Mouse (Mus musculus) heart, embryonic 16.5 days (tissue): ENCODE data around the gene Klf16. TPM values are rescaled to one million over a fixed set of nuclear protein-coding genes. Genes with fewer than 3 reads are reported as not detected.
A peak's percentile ranks its signal among the peaks of the same experiment; 100 is the strongest.
"Not testable (repeated sequence)": the region's sequence is repeated elsewhere in the genome, so short reads cannot be mapped to it uniquely, and the experiment has no call there.

Experiments
- ATAC-seq: fragments of 200-750 bp; cut with Nextera tagmentation; replicated peaks from 2 replicates; pipeline ENCODE4 v1.8.0; 2017; ENCODE audit warnings: moderate number of reproducible peaks; ENCODE audit not compliant: insufficient read depth, low FRiP score; ENCODE audit errors: extremely low read depth
- H3K27ac ChIP-seq: fragments of 300-500 bp; sonication (generic); 2 replicates; pipeline ENCODE4 v1.5.1; 2014; ENCODE audit warnings: mild to moderate bottlenecking, low read length, control low read depth, moderate library complexity
- H3K27me3 ChIP-seq: fragments of 300-500 bp; sonication (generic); 2 replicates; pipeline ENCODE4 v1.6.1; 2014; ENCODE audit warnings: low read length, mixed read lengths; ENCODE audit not compliant: control insufficient read depth, insufficient read depth
- H3K36me3 ChIP-seq: fragments of 300-500 bp; sonication (generic); 2 replicates; pipeline ENCODE4 v1.6.1; 2014; ENCODE audit not compliant: control insufficient read depth, insufficient read depth
- H3K4me1 ChIP-seq: fragments of 300-500 bp; sonication (generic); 2 replicates; pipeline ENCODE4 v1.6.1; 2014; ENCODE audit warnings: low read length, mixed read lengths; ENCODE audit not compliant: control insufficient read depth, insufficient read depth
- H3K4me2 ChIP-seq: fragments of 300-500 bp; sonication (generic); 2 replicates; pipeline ENCODE4 v1.6.1; 2014; ENCODE audit warnings: low read depth, mild to moderate bottlenecking, control low read depth, low read length
- H3K4me3 ChIP-seq: fragments of 300-500 bp; sonication (generic); 2 replicates; pipeline ENCODE4 v1.5.1; 2014; ENCODE audit warnings: mild to moderate bottlenecking, control low read depth, low read length
- H3K9ac ChIP-seq: fragments of 300-500 bp; sonication (generic); 2 replicates; pipeline ENCODE4 v1.6.1; 2014; ENCODE audit warnings: low read length, control low read depth
- H3K9me3 ChIP-seq: fragments of 300-500 bp; sonication (generic); replicated peaks from 2 replicates; pipeline ENCODE4 v1.6.1; 2016; ENCODE audit warnings: low read length; ENCODE audit not compliant: control insufficient read depth
- WGBS: fragments of 180-500 bp; shearing (Covaris S2); extraction: QIAGEN DNeasy Blood & Tissue Kit; methylation state at CpG from one replicate; pipeline ENCODE4 v1.1.7; 2014; 5-methylcytosine and 5-hydroxymethylcytosine counted together
- polyA plus RNA-seq: library from polyadenylated mRNA; unstranded; fragments of >200 nt; fragmentation: Nextera tagmentation; extraction: Ambion mirVana; gene quantifications from 2 replicates; pipeline ENCODE4 v1.2.1, GENCODE M21; 2015

Klf16 gene
- polyA plus RNA-seq, 1 experiment from 2014 or later = 6.0 TPM

GRCm38 (mm10) chr10:80609269-80609924, 32.3 kb upstream of the Klf16 start:
- H3K4me2 ChIP-seq = no peak overlapping the region
- no peak overlapping the region for H3K27ac ChIP-seq
- no peak for ATAC-seq
- WGBS = 89% methylated on average over 10 of the region's 10 CpGs
- no peaks in the 10 kb centered on the region for H3K4me1 ChIP-seq
- H3K4me3 ChIP-seq = no peak overlapping the region
- no peaks in the 10 kb centered on the region for H3K9me3 ChIP-seq
- H3K27me3 ChIP-seq = no peaks in the 10 kb centered on the region
- H3K36me3 ChIP-seq = peaks cover 27% of the 10 kb centered on the region
- H3K9ac ChIP-seq = no peak overlapping the region; the same call in 1 of the 2 replicates

GRCm38 (mm10) chr10:80608435-80608834, 31.3 kb upstream of the Klf16 start:
- WGBS = 93% methylated on average over 3 of the region's 3 CpGs
- H3K9ac ChIP-seq = no peak overlapping the region
- peaks cover 8% of the 10 kb centered on the region for H3K4me1 ChIP-seq
- no peaks in the 10 kb centered on the region for H3K27me3 ChIP-seq
- no peak overlapping the region for H3K4me3 ChIP-seq
- H3K27ac ChIP-seq = no peak overlapping the region
- no peak for ATAC-seq
- H3K4me2 ChIP-seq = no peak overlapping the region
- peaks cover 25% of the 10 kb centered on the region for H3K36me3 ChIP-seq
- no peaks in the 10 kb centered on the region for H3K9me3 ChIP-seq

- Histone ChIP-seq H3K4me3 (no peak overlapping the region), H3K9ac (no peak overlapping the region), H3K27ac (no peak overlapping the region), H3K36me3 (peaks cover 23% of the 10 kb centered on the region), H3K9me3 (no peaks in the 10 kb centered on the region), H3K27me3 (no peaks in the 10 kb centered on the region), H3K4me2 (no peak overlapping the region), H3K4me1 (peaks cover 15% of the 10 kb centered on the region)
- WGBS = 94% methylated on average over 34 of the region's 34 CpGs
- no peak for ATAC-seq
These were observed 29.7 kb upstream of the Klf16 start for GRCm38 (mm10) chr10:80606737-80607350.

GRCm38 (mm10) chr10:80606306-80606705, 29.2 kb upstream of the Klf16 start:
- WGBS = 90% methylated on average over 23 of the region's 23 CpGs
- no peak for ATAC-seq
- H3K9me3 ChIP-seq = no peaks in the 10 kb centered on the region
- H3K27ac ChIP-seq = no peak overlapping the region
- H3K4me2 ChIP-seq = no peak overlapping the region
- H3K9ac ChIP-seq = no peak overlapping the region
- peaks cover 15% of the 10 kb centered on the region for H3K4me1 ChIP-seq
- H3K36me3 ChIP-seq = peaks cover 23% of the 10 kb centered on the region
- H3K4me3 ChIP-seq = no peak overlapping the region
- no peaks in the 10 kb centered on the region for H3K27me3 ChIP-seq

- H3K9ac ChIP-seq, H3K9me3 ChIP-seq, ATAC-seq, H3K4me2 ChIP-seq, H3K27ac ChIP-seq, H3K27me3 ChIP-seq, H3K4me3 ChIP-seq: not testable (repeated sequence)
- 68% methylated on average over 2 of the region's 4 CpGs for WGBS
- peaks cover 15% of the 10 kb centered on the region for H3K4me1 ChIP-seq
- peaks cover 23% of the 10 kb centered on the region for H3K36me3 ChIP-seq
These were observed 28.6 kb upstream of the Klf16 start, which contains the start of gene Gm49322 for GRCm38 (mm10) chr10:80605721-80606120. Gm49322 (plus strand) TSS chr10:80606021.

- Histone ChIP-seq H3K36me3 (peaks cover 23% of the 10 kb centered on the region), H3K9ac (no peak overlapping the region), H3K4me3 (no peak overlapping the region), H3K9me3 (no peaks in the 10 kb centered on the region), H3K27me3 (no peaks in the 10 kb centered on the region), H3K27ac (no peak overlapping the region), H3K4me1 (peaks cover 15% of the 10 kb centered on the region), H3K4me2 (no peak overlapping the region)
- no peak for ATAC-seq
- WGBS = 79% methylated on average over 2 of the region's 2 CpGs
These were observed 27.9 kb upstream of the Klf16 start for GRCm38 (mm10) chr10:80604988-80605387.

GRCm38 (mm10) chr10:80604001-80604509, 26.9 kb upstream of the Klf16 start:
- Histone ChIP-seq H3K27me3 (no peaks in the 10 kb centered on the region), H3K36me3 (peaks cover 20% of the 10 kb centered on the region), H3K9ac (peak overlapping the region; percentile 85; the same call in 1 of the 2 replicates), H3K27ac (no peak overlapping the region), H3K4me1 (peaks cover 15% of the 10 kb centered on the region), H3K4me2 (peak overlapping the region; percentile 94), H3K9me3 (no peaks in the 10 kb centered on the region), H3K4me3 (peak overlapping the region; percentile 91; the same call in 1 of the 2 replicates)
- ATAC-seq = no peak
- 92% methylated on average over 7 of the region's 7 CpGs for WGBS

- H3K27me3 ChIP-seq = no peaks in the 10 kb centered on the region
- H3K4me2 ChIP-seq = peak overlapping the region; percentile 94
- H3K4me1 ChIP-seq = peaks cover 15% of the 10 kb centered on the region
- 27% methylated on average over 7 of the region's 7 CpGs for WGBS
- peak overlapping the region; percentile 82 for H3K27ac ChIP-seq
- peak overlapping the region; percentile 85 for H3K9ac ChIP-seq
- no peaks in the 10 kb centered on the region for H3K9me3 ChIP-seq
- ATAC-seq = no peak
- peak overlapping the region; percentile 91 for H3K4me3 ChIP-seq
- peaks cover 16% of the 10 kb centered on the region for H3K36me3 ChIP-seq
These were observed 26.2 kb upstream of the Klf16 start for GRCm38 (mm10) chr10:80603364-80603763.

- H3K4me3 ChIP-seq = peak within 1 kb of the TSS; percentile 91
- ATAC-seq = peak; percentile 95
- H3K36me3 ChIP-seq = peaks cover 16% of the 10 kb centered on the region
- no peaks in the 10 kb centered on the region for H3K27me3 ChIP-seq
- H3K4me2 ChIP-seq = peak within 1 kb of the TSS; percentile 94
- H3K27ac ChIP-seq = peak within 1 kb of the TSS; percentile 82
- under 1% methylated on average over 54 of the region's 54 CpGs for WGBS
- peak within 1 kb of the TSS; percentile 85 for H3K9ac ChIP-seq
- H3K9me3 ChIP-seq = no peaks in the 10 kb centered on the region
- peaks cover 15% of the 10 kb centered on the region for H3K4me1 ChIP-seq
These were observed 25.7 kb upstream of the Klf16 start, which contains the start of the genes Scamp4 and Adat3 for GRCm38 (mm10) chr10:80602698-80603325. Scamp4 (plus strand) TSS chr10:80602872. Adat3 (plus strand) TSS chr10:80602880.
